Mouse (Mus musculus) cerebellum, adult 8-10 months (tissue): ENCODE measurements around the gene Klhdc1.

Experiments used
- DNase-seq: peaks from one replicate; pipeline ENCODE4 v3.0.0; 2022

The Klhdc1 gene

GRCm38 (mm10) chr12:69229251-69229650 is 11.7 kb upstream of the Klhdc1 start:
- DNase-seq, result no peak

GRCm38 (mm10) chr12:69235782-69236181 is 5.2 kb upstream of the Klhdc1 start:
- DNase-seq, result no peak

- DNase-seq, result no peak
These were observed 2.7 kb upstream of the Klhdc1 start for GRCm38 (mm10) chr12:69238284-69238683.

- DNase-seq, result no peak
These were observed 412 bp downstream of the Klhdc1 start for GRCm38 (mm10) chr12:69241405-69241770.

GRCm38 (mm10) chr12:69241771-69242431 is 925 bp downstream of the Klhdc1 start:
- peak; percentile 72 for DNase-seq

- DNase-seq, result no peak
These were observed 8.8 kb downstream of the Klhdc1 start for GRCm38 (mm10) chr12:69249766-69250165.

GRCm38 (mm10) chr12:69250756-69251155 is 9.8 kb downstream of the Klhdc1 start:
- no peak for DNase-seq

- DNase-seq, result no peak
These were observed 12.8 kb downstream of the Klhdc1 start for GRCm38 (mm10) chr12:69253806-69254205.

- no peak for DNase-seq
These were observed 16.9 kb downstream of the Klhdc1 start for GRCm38 (mm10) chr12:69257836-69258235.

- DNase-seq, result no peak
These were observed 21.3 kb downstream of the Klhdc1 start for GRCm38 (mm10) chr12:69262251-69262650.

GRCm38 (mm10) chr12:69265031-69265430 is 24.1 kb downstream of the Klhdc1 start:
- DNase-seq, result no peak

GRCm38 (mm10) chr12:69267956-69268632 is 27.1 kb downstream of the Klhdc1 start:
- no peak for DNase-seq

- DNase-seq, result no peak
These were observed 28.0 kb downstream of the Klhdc1 start for GRCm38 (mm10) chr12:69268956-69269355.

GRCm38 (mm10) chr12:69279931-69280469 is 39.0 kb downstream of the Klhdc1 start:
- DNase-seq, result no peak

GRCm38 (mm10) chr12:69280915-69281314 is 39.9 kb downstream of the Klhdc1 start:
- no peak for DNase-seq

GRCm38 (mm10) chr12:69283146-69283545 is 42.2 kb downstream of the Klhdc1 start:
- DNase-seq, result no peak

GRCm38 (mm10) chr12:69287535-69287934 is 46.6 kb downstream of the Klhdc1 start:
- DNase-seq, result no peak

GRCm38 (mm10) chr12:69288699-69289098 is 47.7 kb downstream of the Klhdc1 start:
- no peak for DNase-seq

- no peak for DNase-seq
These were observed 51.4 kb downstream of the Klhdc1 start for GRCm38 (mm10) chr12:69292401-69292800.

- DNase-seq, result no peak
These were observed 52.8 kb downstream of the Klhdc1 start for GRCm38 (mm10) chr12:69293815-69294214.

- DNase-seq, result no peak
These were observed 54.0 kb downstream of the Klhdc1 start for GRCm38 (mm10) chr12:69294936-69295335.

GRCm38 (mm10) chr12:69295651-69296050 is 54.7 kb downstream of the Klhdc1 start:
- peak; percentile 34 for DNase-seq

GRCm38 (mm10) chr12:69296511-69297410 is 55.8 kb downstream of the Klhdc1 start, which contains the start of gene Klhdc2:
Gene Klhdc2, plus strand, starts transcription at chr12:69296681.
- DNase-seq, result peak; percentile 84
